Mouse (Mus musculus): ENCODE measurements around the gene Fgd3. TPM values are rescaled to one million over a fixed set of nuclear protein-coding genes. Genes with fewer than 3 reads are reported as not detected.
A peak's percentile ranks its signal among the peaks of the same experiment; 100 is the strongest.

Fgd3 gene
- 1 to 10 TPM in 2 of 4 experiments, under 1 TPM in 2; 0.34 to 1.5 (median 0.98) TPM for total RNA-seq (2022)

DNA sequence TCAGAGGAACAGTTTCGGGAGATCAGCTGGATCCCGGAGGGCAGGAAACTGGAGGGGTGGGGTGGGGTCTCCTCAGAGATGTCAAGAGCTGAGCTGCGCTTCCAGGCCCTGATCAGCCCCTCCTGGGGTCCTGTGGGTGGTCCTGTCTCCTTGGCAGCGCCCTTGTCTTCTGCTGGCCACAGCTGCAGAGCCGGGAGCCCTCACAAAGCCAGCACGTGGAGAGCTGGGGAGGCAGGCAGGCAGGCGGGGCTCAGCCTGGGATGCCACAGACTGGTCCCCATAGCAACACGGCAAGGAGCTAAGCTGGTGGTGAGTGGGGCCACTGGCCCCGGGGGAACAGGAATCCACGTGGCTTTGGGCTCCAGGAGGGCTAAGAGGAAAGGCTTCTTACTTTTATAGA, at the start of gene Fgd3:
TSS of gene Fgd3 (minus strand) at position 272 of the 400 bp plus-strand sequence.
- no peak for DNase-seq (ENCODE audit: low spot score in 2 of 2)

DNA sequence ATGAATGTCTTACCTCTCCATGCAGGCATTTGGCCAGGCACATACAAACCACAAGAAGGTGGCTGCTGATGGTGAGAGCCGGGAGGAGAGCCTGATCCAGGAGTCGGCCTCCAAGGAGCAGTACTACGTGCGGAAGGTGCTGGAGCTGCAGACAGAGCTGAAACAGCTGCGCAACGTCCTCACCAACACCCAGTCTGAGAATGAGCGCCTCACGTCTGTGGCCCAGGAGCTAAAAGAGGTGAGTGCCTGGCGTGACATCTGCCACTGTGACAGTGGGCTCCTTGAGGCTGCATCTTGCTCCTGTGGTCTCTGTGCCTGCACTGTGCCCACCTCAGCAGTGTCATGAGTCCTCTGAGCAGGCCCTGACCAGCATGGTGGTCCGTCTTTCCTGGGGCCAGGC, 49.3 kb upstream of the Fgd3 start:
- DNase-seq (ENCODE audit: low spot score in 2 of 2) = no peak

DNA sequence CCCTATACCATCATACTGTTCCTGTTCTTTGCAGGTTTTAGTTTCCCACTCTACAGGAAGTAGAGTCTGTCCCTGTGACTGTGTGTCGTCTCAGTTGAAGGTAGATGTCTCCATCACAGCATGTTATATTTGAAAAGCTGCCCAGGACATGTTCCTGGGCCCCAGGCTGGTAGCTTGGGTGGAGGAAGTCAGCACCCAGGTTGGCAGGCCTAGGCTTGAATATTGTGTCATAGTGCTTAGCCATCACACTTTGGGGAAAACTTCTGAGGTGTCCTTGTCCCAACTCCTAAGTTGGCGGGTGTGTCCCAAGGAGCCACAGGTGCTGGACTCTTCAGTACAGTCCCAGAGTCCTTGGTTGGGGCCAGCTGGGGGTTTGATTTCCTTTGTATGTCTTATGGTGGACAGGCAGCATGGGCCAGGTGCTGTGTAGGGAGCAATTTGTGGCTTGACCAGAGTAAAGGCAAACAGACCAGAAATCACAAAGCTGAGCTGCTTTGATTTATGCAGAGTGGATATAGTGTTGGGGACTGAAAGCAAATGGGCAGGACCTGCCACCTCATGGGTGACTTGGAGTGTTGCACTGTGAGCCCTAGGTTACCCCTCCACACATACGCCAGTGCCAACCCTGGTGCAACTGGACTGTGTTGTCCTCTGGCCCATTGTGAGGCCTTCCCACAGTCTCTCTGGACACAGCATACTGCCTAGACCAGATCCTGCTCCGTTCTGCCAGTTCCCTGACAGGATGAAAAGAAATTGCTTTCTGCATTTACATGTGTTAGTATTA, 47.7 kb upstream of the Fgd3 start:
- no peak for DNase-seq (ENCODE audit: low spot score in 2 of 2)

DNA sequence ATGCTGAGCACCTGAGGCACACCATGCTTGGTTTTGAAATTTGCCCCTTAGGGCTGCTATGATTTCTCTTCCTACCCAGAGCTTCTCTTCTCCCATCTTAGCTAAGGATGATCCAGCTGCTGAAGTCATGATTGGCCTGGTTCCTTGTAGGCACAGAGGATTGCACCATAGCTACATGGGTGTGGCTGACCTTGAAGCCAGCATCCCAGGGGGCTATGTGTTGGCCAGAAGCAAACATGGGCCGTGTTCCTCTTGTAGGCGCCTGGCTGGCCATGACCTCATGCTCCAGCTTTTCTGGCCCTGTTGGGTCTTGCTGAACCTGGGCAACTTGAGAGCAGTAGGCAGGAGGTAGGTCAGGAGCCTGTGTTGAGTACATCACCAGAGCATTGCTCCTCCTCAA, 44.6 kb upstream of the Fgd3 start:
- peak; percentile 80 to 84 for DNase-seq (ENCODE audit: low spot score in 2 of 2)

DNA sequence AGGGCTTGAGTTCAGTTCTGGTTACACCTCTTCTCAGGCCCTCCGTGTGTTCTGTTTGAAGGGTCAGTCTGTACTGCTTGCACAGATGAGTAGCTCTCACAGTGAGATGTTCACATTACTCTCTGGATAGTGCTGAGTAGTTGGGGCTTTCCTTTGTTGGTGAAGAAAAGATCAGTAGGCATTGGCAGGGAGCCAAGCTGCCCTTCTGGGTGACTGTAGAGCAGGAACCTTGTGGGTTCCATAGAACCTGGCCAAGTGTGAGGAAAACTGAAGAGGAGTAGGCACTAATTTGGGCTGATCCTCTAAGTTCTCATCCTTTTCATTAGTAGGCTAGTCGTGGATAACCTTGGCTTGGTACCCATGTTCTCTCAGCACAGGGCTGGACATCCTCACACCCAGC, 42.7 kb upstream of the Fgd3 start:
- DNase-seq (ENCODE audit: low spot score in 2 of 2) = no peak

DNA sequence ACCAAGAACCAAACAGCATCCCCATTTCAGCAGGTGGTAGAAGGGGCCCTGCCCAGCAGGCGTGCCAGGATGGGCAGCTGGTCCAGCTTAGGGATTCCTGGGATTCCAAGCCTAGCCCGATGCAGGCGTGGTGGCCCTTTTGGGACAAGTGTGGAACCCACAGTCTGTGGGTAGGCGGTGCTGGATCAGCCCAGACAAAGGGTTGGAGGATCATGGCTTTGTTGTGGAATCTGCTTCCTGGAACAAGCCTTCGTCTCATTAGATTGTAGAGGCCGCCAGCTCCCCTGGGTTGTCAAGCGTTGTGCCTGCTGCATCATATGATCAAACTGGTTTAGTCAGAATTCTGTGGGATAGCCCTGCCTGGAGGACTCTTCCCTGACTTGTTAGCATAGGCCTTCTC, 42.3 kb upstream of the Fgd3 start:
- DNase-seq (ENCODE audit: low spot score in 2 of 2) = no peak

DNA sequence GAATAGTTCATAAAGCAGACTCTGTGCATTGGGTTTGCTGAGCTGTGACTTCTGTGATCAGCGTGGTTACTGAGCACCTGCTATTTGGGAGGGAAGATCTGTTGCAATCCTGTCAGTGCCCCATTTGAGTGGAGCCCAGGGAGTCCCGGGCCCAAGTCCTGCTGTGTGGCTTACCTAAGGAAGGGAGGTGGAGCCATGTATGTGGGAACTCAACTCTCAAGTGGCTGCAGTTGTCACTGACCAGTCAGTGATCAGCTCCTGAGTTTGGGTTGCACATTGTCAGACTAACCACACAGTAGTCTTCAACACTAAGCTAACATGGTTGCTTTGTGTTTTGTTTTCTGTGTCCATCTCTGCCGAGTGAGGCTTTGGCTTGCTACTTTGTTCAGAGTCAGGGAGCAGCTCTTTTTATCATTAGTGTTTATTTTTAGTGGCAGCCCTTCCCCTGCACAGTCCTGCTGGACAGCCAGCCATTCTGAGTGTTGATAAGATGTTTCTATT, 40.8 kb upstream of the Fgd3 start:
- DNase-seq (ENCODE audit: low spot score in 2 of 2) = no peak

DNA sequence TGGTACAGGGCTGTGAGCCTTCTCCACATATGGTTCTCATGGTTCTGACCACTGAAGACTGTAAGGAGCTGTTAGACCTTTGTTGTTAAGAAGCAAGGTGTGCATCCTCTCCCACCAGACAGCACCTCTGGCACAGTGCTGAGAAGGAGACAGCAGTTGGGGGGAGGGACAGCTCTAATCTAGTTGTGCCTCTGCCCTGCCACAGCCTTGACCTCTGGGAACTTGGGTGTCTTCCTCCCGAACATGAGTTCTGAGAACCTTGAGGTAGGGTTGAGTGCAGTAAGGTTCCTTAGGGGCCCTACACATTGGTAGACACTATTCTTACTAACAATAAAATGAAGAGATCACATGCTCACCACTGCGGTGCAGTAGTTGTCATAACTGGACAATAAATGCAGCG, 38.1 kb upstream of the Fgd3 start:
- no peak for DNase-seq (ENCODE audit: low spot score in 2 of 2)

DNA sequence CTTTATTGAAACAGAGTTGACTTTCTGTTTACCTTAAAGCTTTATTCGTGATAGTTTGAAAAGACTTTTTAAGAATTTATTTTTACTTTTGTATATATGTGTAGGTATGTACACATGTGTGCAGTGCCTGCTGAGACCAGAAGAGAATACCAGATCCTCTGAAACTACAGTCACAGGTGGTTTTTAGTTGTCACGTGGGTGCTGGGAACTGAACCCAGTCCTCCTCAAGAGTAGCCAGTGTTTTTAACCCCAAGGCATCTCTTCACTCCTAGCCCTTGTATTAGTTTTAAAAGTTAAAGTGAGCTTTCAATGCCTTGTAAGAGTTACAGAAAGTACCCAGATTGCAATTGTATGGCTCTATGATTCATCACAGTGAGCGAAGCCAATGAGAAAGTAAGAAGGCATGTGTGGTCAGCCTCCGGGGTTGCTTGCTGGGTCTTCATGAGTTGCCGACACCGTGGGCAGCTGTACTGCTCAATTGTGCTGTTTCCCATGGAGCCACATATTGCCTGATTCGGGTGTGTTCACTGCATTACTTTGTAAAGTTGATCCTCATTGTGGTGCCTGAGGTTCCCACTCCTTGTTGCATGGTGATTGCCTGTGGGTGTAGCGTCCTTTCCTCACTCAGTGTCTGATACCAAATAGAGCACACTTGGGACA, 37.4 kb upstream of the Fgd3 start:
- DNase-seq (ENCODE audit: low spot score in 2 of 2) = no peak

DNA sequence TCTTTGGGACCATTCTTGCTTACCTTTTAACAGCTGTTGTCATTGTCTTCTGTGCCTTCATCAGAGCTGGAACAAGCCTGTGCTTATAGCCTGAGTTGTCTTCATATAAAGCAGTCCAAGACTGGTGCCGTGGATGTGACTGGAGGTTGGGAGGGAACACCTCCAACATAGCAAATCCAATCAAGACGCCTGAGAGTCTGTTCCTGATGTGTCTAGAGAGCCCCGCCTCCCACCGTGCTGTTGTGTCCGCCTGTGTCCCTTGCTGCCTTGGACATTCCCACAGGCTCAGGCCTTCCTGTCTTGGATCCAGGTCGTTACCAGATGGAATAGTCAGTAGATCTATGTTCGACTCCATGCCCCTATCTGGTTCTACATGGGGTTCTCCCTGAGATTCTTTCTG, 36.0 kb upstream of the Fgd3 start:
- DNase-seq (ENCODE audit: low spot score in 2 of 2) = no peak

DNA sequence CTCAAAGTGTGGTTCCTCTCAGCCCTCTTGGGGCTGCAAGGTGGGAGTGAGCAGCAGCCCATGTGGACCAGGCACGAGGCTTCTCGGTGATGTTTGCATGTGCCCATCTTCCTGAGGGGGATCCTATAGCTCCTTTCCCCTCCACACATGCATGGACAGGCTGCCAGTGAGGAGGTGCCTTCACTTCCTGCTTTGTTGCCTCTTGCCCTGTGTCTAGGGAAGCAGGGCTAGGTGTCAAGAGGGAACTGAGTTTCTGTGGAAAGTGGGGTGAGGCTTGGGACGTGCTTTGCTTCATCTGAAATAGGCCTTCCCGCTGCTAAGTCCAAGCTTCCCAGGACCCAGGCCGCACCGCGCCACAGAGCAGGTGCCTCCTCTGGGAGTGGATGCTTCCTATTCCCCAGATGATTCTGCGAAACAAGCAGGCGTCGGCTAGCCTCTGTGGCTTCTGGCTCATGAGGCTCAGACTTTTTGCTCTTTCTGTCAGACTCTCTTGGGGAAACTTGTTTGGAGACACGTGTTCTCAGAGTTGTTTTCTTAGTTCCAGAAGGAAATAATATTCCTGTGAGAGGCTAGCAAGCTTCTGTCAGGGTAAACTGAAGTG, 35.5 kb upstream of the Fgd3 start:
- no peak for DNase-seq (ENCODE audit: low spot score in 2 of 2)

DNA sequence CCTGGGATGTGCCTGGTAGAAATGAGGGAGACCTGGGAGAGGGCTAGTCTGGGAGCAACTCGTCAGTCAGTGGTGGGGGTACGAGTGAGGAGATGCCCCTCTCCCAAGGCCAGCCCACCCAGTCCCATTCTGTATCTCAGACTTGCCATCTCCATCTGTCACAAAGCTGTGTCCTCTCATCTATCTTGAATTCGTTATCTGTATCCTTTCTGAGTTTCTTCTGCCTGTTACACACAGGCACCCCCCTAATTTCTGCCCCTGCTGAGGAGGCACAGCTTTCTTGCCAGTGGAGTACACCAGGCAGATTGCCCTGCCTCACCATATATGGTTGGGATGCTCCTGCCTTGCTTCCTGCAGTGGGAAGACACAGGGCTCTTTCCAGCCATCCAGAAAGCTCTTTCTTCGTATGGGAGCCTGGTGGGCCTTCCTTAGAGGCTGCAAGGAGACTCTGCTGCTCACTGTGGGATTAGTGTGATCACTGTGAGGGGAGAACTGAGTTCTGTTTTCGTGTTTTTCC, 33.9 kb upstream of the Fgd3 start:
- no peak for DNase-seq (ENCODE audit: low spot score in 2 of 2)

DNA sequence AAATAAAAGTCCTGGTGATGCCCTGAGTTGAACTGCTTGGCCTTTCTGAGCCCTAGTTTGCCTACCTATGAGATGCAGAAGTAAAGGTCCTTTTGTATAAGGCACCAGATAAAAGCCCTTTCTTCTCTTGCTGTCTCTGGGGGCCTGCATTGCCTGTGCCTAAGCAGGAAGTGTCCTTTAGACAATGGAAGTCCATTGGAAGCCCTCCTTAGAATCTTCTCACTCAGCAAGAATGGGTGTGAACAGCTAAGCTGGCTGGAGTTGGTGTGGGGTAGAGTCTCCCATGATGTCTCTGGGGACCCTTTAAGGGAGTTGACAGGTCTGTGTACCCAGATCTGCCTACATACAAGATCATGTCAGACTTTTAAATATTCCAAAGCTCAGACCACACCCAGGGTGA, 33.3 kb upstream of the Fgd3 start:
- DNase-seq (ENCODE audit: low spot score in 2 of 2) = no peak

DNA sequence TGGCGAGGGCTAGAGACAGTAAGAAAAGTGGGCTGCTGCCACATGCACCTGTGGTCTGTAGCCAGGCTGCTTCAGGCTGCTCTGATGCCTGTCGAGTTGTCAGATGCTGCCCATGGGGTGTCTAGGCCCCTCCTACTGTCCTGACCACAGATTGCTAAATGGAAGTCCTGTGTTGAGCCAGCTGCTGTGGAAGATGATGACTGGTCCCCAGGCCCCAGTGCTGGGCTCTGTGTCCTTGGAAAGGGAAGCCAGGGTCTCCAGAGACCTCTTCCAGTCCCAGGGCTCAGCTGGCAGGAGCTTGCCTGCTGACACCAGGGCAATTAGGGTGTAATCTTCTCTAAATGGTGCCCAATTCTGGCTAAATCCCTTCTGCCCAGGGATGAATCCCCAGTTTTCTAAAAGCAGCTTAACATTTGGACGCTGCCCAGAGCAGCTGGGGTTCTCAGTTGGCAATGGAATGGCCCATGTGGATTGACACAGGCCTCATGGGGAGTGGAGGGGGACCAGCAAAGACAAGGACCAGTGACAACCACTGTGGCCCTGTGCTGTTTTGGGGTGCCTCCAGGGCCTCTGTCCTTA, 32.6 kb upstream of the Fgd3 start:
- peak; percentile 37 to 52 for DNase-seq (ENCODE audit: low spot score in 2 of 2)

DNA sequence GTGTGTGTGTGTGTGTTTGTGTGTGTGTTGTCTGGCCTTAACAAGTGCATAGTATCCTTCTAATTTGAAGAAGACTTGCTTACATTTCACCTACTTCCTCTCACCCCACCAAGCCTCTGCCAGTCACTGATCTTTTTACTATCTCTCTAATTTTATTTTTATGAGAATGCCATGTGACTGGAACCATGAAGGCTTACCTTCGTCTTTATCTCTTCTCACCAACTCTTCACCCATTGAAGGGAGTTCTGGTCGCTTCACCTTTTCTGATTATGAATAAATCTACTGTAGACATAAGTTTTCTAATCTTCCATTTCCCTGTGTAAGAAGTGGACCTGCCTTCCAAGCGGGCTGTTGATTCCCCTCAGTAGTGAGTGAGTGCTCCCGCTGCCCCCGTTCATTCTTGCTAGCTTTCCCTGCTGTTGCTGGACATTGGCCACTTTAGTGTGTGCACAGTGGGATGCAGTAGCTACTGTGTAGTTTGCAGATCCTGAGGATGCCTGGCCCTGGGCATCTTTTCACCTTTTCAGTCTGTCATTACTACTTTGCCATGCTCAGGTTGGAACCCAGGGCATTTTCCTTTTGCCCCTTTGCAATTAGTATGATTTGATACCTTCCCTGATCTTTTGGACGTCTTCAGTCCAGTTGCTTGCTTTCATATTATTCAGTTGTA, 29.9 kb upstream of the Fgd3 start:
- no peak for DNase-seq (ENCODE audit: low spot score in 2 of 2)

DNA sequence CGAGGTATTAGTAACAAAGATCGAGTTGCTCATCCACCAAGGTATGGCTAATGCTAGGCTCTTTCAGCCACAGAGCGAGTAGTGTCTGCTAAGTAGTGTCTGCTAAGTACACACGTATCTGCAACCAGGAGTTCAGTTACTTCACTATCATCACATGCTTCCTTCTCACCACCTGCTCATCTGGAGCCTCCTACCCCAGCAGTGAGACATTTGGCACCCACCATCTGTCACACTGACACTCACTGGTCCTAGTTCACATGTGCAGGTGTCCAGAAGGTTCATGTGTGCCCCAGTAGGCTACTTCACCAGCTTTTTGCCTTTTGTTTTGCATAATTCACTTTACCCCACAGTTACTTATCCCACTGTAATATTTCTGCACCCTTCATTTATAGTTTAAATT, 29.2 kb upstream of the Fgd3 start:
- no peak for DNase-seq (ENCODE audit: low spot score in 2 of 2)

DNA sequence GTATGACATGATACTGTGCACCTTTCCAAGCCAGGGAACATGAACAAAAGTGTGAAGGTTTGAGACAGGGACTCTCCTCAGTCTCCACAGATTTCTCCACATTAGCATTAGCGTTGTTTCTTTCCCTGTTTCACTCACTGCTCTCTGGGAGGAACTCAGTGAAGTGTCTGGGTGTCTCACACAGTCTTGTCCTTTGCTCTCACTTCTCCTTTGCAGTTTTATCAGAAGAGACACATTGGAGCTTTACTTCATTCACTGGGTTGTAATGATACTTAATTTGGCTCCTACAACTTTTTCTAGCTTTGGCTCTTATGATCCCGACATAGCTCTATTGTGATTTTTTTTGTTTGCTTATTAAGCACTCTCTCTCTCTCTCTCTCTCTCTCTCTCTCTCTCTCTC, 28.4 kb upstream of the Fgd3 start:
- no peak for DNase-seq (ENCODE audit: low spot score in 2 of 2)

DNA sequence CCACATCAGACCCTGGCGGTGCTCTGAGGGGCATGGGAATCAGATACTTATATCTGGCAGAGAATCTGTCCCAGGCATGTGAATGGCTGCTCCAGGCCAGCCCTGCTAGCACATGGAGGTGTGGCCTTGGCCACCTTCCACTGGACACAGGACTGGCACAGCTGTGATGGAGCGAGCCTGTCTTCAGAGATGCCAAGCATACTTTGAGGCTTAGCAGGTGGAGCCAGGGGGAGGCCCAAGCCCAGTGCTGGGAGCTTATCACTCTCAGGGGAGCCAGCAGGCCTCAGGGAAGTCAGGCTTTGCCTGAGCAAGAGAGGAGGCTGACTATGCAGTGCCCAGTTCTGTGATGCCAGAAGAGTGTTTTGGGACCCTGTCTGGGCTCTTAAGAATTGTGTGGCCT, 25.4 kb upstream of the Fgd3 start:
- peak; percentile 51 to 83 for DNase-seq (ENCODE audit: low spot score in 2 of 2)

DNA sequence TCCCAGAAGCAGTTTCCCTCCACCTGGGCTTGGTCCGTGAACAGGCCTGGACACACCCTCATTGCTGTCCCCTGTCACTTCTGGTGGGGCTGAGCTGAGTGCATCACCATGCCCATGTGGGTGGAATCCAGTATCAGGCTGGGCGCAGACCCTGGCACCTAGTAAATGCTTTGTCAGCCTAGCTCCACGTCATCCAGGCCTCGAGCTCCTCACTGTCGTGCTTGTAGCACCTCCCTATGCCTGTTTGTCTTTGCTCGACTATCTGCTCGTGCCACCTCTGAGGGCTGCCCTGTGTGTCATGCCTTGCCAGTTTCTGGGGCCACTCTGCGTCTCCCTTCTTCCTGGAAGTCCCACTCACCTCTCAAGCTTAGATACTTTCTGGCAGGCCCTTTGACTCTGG, 24.5 kb upstream of the Fgd3 start:
- DNase-seq (ENCODE audit: low spot score in 2 of 2) = no peak

DNA sequence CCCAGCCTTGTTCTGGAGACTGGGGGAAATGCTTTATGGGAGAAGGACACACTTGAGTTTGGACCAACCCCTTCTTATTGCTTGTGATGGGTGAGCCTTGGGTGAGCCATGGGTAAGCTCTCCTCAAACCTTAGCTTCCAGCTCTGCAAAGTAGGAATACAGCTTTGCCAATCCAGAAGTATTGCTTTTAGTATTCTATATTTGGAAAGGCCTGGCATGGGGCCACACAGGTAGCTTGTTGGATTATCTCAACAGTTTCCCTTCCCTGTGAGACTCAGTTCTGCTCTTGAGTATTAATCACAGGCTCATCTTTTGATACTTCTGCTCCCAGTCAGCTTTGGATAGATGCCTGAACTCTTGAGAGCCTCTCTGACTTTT, 22.6 kb upstream of the Fgd3 start:
- no peak for DNase-seq (ENCODE audit: low spot score in 2 of 2)
